In the genomic region with DNA sequence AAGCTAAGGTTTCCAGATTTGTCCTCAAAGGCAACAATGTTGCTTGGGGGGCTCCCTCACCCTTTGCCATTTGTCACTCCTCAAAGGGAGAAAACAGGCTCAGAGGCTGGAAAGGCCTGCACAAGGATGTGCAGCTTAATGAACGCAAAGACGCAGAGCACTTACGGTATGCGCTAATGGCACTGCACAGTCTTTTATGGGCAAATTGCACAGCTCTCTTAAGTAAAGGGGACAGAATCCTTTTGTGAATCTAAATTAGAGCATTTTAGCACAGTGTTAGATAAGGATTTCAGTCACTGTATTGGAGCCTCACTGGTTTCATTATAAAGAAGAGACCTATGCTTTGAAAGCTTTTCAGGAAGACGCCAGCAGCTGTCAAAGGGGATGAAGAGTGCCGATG, we compare ENCODE assay signal across 20 mouse cellular contexts.
DNase-seq lines count a peak whose midpoint lies in the region; ATAC-seq and TF ChIP-seq lines count a peak whose summit lies in the region.
"Had no signal": no experiment of that assay in that cellular context is flagged by ENCODE, and none has a peak within 500 bp of the region (broad histone marks: within the 10 kb centered on the region; RNA-seq: fewer than 3 reads in every experiment).

No protein-coding gene starts in this region.

- H3K27me3 ChIP-seq in forebrain, embryonic 10.5 days (ENCODE audit: poor library complexity, severe bottlenecking), result no peaks in the 10 kb centered on the region
- no peaks in the 10 kb centered on the region; the same call in 1 of the 2 replicates for H3K27me3 ChIP-seq in forebrain, postnatal 0 days (ENCODE audit: insufficient read depth, low read length)
- H3K27me3 ChIP-seq in midbrain, embryonic 13.5 days, result no peaks in the 10 kb centered on the region
- no peaks in the 10 kb centered on the region for H3K27me3 ChIP-seq in midbrain, postnatal 0 days (ENCODE audit: insufficient read depth, low read length)
- H3K27me3 ChIP-seq in forebrain, embryonic 11.5 days (ENCODE audit: control insufficient read depth, insufficient read depth, low read length), result no peaks in the 10 kb centered on the region
- 0 out of 2 replicates have a peak, but pooled peaks cover 2% of the 10 kb centered on the region for H3K27me3 ChIP-seq in forebrain, embryonic 15.5 days
- H3K27me3 ChIP-seq: Patski had no signal

- H3K27ac ChIP-seq in forebrain, embryonic 10.5 days, result peak overlapping the region; percentile 71
- no peak overlapping the region for H3K27ac ChIP-seq in forebrain, postnatal 0 days (ENCODE audit: low read depth, low read length)
- H3K27ac ChIP-seq in midbrain, embryonic 13.5 days, result 0 out of 2 replicates have a peak overlapping the region, but pooled peaks have one; percentile 19
- no peak overlapping the region for H3K27ac ChIP-seq in midbrain, postnatal 0 days (ENCODE audit: low read depth, low read length)
- H3K27ac ChIP-seq in forebrain, embryonic 11.5 days (ENCODE audit: low read depth, low read length), result 0 out of 2 replicates have a peak overlapping the region, but pooled peaks have one; percentile 39
- no peak overlapping the region for H3K27ac ChIP-seq in forebrain, embryonic 15.5 days (replicated peaks)
- H3K27ac ChIP-seq: embryonic facial prominence, embryonic 12.5 days; heart, embryonic 10.5 days; hindbrain, embryonic 13.5 days had no signal

- no peak overlapping the region for H3K9ac ChIP-seq in forebrain, postnatal 0 days
- H3K9ac ChIP-seq in midbrain, embryonic 13.5 days (replicated peaks), result no peak overlapping the region
- no peak overlapping the region for H3K9ac ChIP-seq in midbrain, postnatal 0 days (replicated peaks; ENCODE audit: low read length, poor library complexity, severe bottlenecking)
- H3K9ac ChIP-seq in forebrain, embryonic 11.5 days (ENCODE audit: low read length), result no peak overlapping the region
- no peak overlapping the region for H3K9ac ChIP-seq in forebrain, embryonic 15.5 days (replicated peaks)
- H3K9ac ChIP-seq: embryonic facial prominence, embryonic 12.5 days; hindbrain, embryonic 13.5 days had no signal

- no peak overlapping the region for H3K4me3 ChIP-seq in forebrain, embryonic 10.5 days
- no peak overlapping the region for H3K4me3 ChIP-seq in forebrain, postnatal 0 days (ENCODE audit: low read depth, low read length)
- no peak overlapping the region for H3K4me3 ChIP-seq in midbrain, embryonic 13.5 days (replicated peaks)
- H3K4me3 ChIP-seq in midbrain, postnatal 0 days (ENCODE audit: low read depth, low read length), result no peak overlapping the region
- no peak overlapping the region for H3K4me3 ChIP-seq in forebrain, embryonic 11.5 days (ENCODE audit: low read depth, low read length)
- H3K4me3 ChIP-seq in forebrain, embryonic 15.5 days, result no peak overlapping the region
- H3K4me3 ChIP-seq: embryonic facial prominence, embryonic 12.5 days; heart, embryonic 10.5 days; hindbrain, embryonic 13.5 days had no signal

- no peak for TF ChIP-seq CTCF in forebrain, postnatal 0 days (IDR thresholded peaks at IDR 0.05; ENCODE audit: low read depth)
- no peak for TF ChIP-seq CTCF in midbrain, postnatal 0 days (IDR thresholded peaks at IDR 0.05)

- H3K4me2 ChIP-seq in forebrain, postnatal 0 days (ENCODE audit: low read depth), result no peak overlapping the region
- H3K4me2 ChIP-seq in midbrain, embryonic 13.5 days (replicated peaks), result no peak overlapping the region
- no peak overlapping the region for H3K4me2 ChIP-seq in midbrain, postnatal 0 days (ENCODE audit: low read depth, low read length, poor library complexity, severe bottlenecking)
- no peak overlapping the region for H3K4me2 ChIP-seq in forebrain, embryonic 11.5 days (ENCODE audit: low read depth, low read length, severe bottlenecking)
- no peak overlapping the region for H3K4me2 ChIP-seq in forebrain, embryonic 15.5 days (replicated peaks)
- H3K4me2 ChIP-seq: embryonic facial prominence, embryonic 12.5 days; hindbrain, embryonic 13.5 days had no signal

- no peak for ATAC-seq in forebrain, postnatal 0 days
- no peak for ATAC-seq in midbrain, embryonic 13.5 days
- no peak for ATAC-seq in midbrain, postnatal 0 days (ENCODE audit: low FRiP score)
- peak; percentile 58; the same call in 1 of the 2 replicates for ATAC-seq in forebrain, embryonic 11.5 days (replicated peaks; ENCODE audit: low FRiP score)
- ATAC-seq in forebrain, embryonic 15.5 days (replicated peaks), result 0 out of 2 replicates have a peak, but pooled peaks have one; percentile 19
- ATAC-seq: activated CD4-positive, CD25-positive, alpha-beta regulatory T cell, adult 4 months; intestine, postnatal 0 days; Patski had no signal

- WGBS in forebrain, embryonic 10.5 days, result 57% methylated on average over 6 of the region's 6 CpGs
- WGBS in forebrain, postnatal 0 days, result 26% methylated on average over 6 of the region's 6 CpGs
- 36% methylated on average over 6 of the region's 6 CpGs for WGBS in midbrain, embryonic 13.5 days
- WGBS in midbrain, postnatal 0 days, result 52% methylated on average over 6 of the region's 6 CpGs
- 37% methylated on average over 6 of the region's 6 CpGs for WGBS in forebrain, embryonic 11.5 days
- WGBS in forebrain, embryonic 15.5 days, result 12% methylated on average over 6 of the region's 6 CpGs

- no peaks in the 10 kb centered on the region for H3K9me3 ChIP-seq in forebrain, embryonic 10.5 days
- H3K9me3 ChIP-seq in forebrain, postnatal 0 days (ENCODE audit: low read length), result no peaks in the 10 kb centered on the region
- no peaks in the 10 kb centered on the region for H3K9me3 ChIP-seq in midbrain, embryonic 13.5 days
- H3K9me3 ChIP-seq in midbrain, postnatal 0 days (ENCODE audit: low read length), result no peaks in the 10 kb centered on the region
- no peaks in the 10 kb centered on the region for H3K9me3 ChIP-seq in forebrain, embryonic 11.5 days (ENCODE audit: control insufficient read depth, low read length)
- H3K9me3 ChIP-seq in forebrain, embryonic 15.5 days, result no peaks in the 10 kb centered on the region
- H3K9me3 ChIP-seq: embryonic facial prominence, embryonic 12.5 days; heart, embryonic 10.5 days; hindbrain, embryonic 13.5 days had no signal

- H3K36me3 ChIP-seq in forebrain, embryonic 10.5 days (replicated peaks), result peaks cover 13% of the 10 kb centered on the region
- H3K36me3 ChIP-seq in forebrain, postnatal 0 days (ENCODE audit: insufficient read depth), result no peaks in the 10 kb centered on the region
- no peaks in the 10 kb centered on the region for H3K36me3 ChIP-seq in midbrain, embryonic 13.5 days
- H3K36me3 ChIP-seq in midbrain, postnatal 0 days (ENCODE audit: insufficient read depth, low read length), result no peaks in the 10 kb centered on the region
- no peaks in the 10 kb centered on the region for H3K36me3 ChIP-seq in forebrain, embryonic 11.5 days (ENCODE audit: control insufficient read depth, insufficient read depth, low read length)
- H3K36me3 ChIP-seq in forebrain, embryonic 15.5 days, result no peaks in the 10 kb centered on the region
- H3K36me3 ChIP-seq: embryonic facial prominence, embryonic 12.5 days; heart, embryonic 10.5 days; hindbrain, embryonic 13.5 days had no signal

- H3K4me1 ChIP-seq in forebrain, embryonic 10.5 days, result peaks cover 56% of the 10 kb centered on the region
- 0 out of 2 replicates have a peak, but pooled peaks cover 3% of the 10 kb centered on the region for H3K4me1 ChIP-seq in forebrain, postnatal 0 days (ENCODE audit: insufficient read depth)
- H3K4me1 ChIP-seq in midbrain, embryonic 13.5 days (replicated peaks), result peaks cover 33% of the 10 kb centered on the region
- peaks cover 6% of the 10 kb centered on the region; the same call in 1 of the 2 replicates for H3K4me1 ChIP-seq in midbrain, postnatal 0 days (ENCODE audit: insufficient read depth, low read length)
- H3K4me1 ChIP-seq in forebrain, embryonic 11.5 days (replicated peaks; ENCODE audit: control insufficient read depth, insufficient read depth, low read length), result peaks cover 17% of the 10 kb centered on the region
- H3K4me1 ChIP-seq in forebrain, embryonic 15.5 days, result peaks cover 35% of the 10 kb centered on the region

- DNase-seq in forebrain, embryonic 10.5 days (ENCODE audit: extremely low spot score, low spot score), result no peak
- no peak for DNase-seq in forebrain, postnatal 0 days
- no peak for DNase-seq in midbrain, postnatal 0 days (ENCODE audit: low spot score)
- no peak for DNase-seq in forebrain, embryonic 11.5 days (ENCODE audit: low spot score)
- DNase-seq in testis, postnatal 10 days (ENCODE audit: low spot score), result no peak
- no peak for DNase-seq in spleen, adult 18-20 months
- DNase-seq: adrenal gland, postnatal 25 days; cerebellum, adult 2 months; cerebellum, postnatal 10 days; gastrocnemius, postnatal 36 days; heart, adult 18-20 months; heart, postnatal 10 days had no signal

Comparison
In these comparisons a context has a peak if more than half of its experiments do, and no peak if none do; other contexts are left out.
1. H3K27ac ChIP-seq: peak in forebrain, embryonic 10.5 days (single experiment), midbrain, embryonic 13.5 days (single experiment) and forebrain, embryonic 11.5 days (single experiment); none in forebrain, postnatal 0 days (single experiment), midbrain, postnatal 0 days (single experiment) and forebrain, embryonic 15.5 days (single experiment).
2. ATAC-seq: peak in forebrain, embryonic 11.5 days (single experiment) and forebrain, embryonic 15.5 days (single experiment); none in forebrain, postnatal 0 days (single experiment), midbrain, embryonic 13.5 days (single experiment) and midbrain, postnatal 0 days (single experiment).